In the genomic region with DNA sequence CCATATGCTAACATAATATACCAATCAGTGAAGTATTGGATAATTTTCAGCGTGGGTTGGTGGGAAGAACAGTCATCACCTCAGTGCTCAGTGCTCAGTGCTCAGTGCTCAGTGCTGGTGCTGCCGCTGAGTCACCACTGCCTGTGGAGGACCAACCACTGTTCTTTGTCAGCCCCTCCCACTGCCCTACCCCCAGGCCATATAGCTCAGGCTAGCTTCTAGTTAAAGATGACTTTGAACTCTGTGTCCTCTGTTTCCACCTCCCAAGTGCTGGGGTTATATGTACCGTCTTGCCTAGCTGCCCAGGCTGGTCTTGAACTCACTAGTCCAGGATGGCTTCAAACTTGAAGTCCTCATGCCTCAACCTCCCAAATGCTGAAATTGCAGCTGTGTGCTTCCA, we compare ENCODE assay signal across 18 mouse cellular contexts.
"Had no signal": no experiment of that assay in that cellular context is flagged by ENCODE, and none has a peak within 500 bp of the region (broad histone marks: within the 10 kb centered on the region; RNA-seq: fewer than 3 reads in every experiment).

No protein-coding gene starts in this region.

- H3K27ac ChIP-seq: midbrain, embryonic 10.5 days; midbrain, embryonic 12.5 days; neural tube, embryonic 13.5 days; neural tube, embryonic 15.5 days had no signal

- H3K27me3 ChIP-seq: midbrain, embryonic 12.5 days; neural tube, embryonic 13.5 days; neural tube, embryonic 15.5 days had no signal

- H3K9ac ChIP-seq: lung, embryonic 14.5 days; midbrain, embryonic 12.5 days; neural tube, embryonic 13.5 days; neural tube, embryonic 15.5 days had no signal

- H3K4me3 ChIP-seq: midbrain, embryonic 10.5 days; midbrain, embryonic 12.5 days; myocyte; neural tube, embryonic 13.5 days; neural tube, embryonic 15.5 days had no signal

- H3K4me2 ChIP-seq: lung, embryonic 14.5 days; midbrain, embryonic 12.5 days; neural tube, embryonic 13.5 days; neural tube, embryonic 15.5 days had no signal

- H3K4me1 ChIP-seq: midbrain, embryonic 10.5 days; midbrain, embryonic 12.5 days; neural tube, embryonic 13.5 days; neural tube, embryonic 15.5 days had no signal

- ATAC-seq: midbrain, embryonic 16.5 days had no signal

- H3K36me3 ChIP-seq: midbrain, embryonic 10.5 days; midbrain, embryonic 12.5 days; neural tube, embryonic 13.5 days; neural tube, embryonic 15.5 days had no signal

- DNase-seq: lung, adult 18-20 months; lung, embryonic 14.5 days; lung, postnatal 10 days; lung, postnatal 4 days; midbrain, embryonic 14.5 days; right cerebral cortex, adult 18-20 months; right cerebral cortex, postnatal 25 days; right cerebral cortex, postnatal 4 days; spleen, adult 18-20 months; thymus, adult 18-20 months; thymus, postnatal 14 days; thymus, postnatal 36 days had no signal

- H3K9me3 ChIP-seq: midbrain, embryonic 10.5 days; midbrain, embryonic 12.5 days; neural tube, embryonic 13.5 days; neural tube, embryonic 15.5 days had no signal
